Mouse (Mus musculus) CH12.LX (cell line): ENCODE results near the gene Pik3ca. TPM values are rescaled to one million over a fixed set of nuclear protein-coding genes. Genes with fewer than 3 reads are reported as not detected.

Experiments used
- DNase-seq: peaks from one replicate; pipeline ENCODE4 v3.0.0-alpha.2; 2013; ENCODE audit errors: extremely low read depth
- H3K27ac ChIP-seq: 2 replicates; pipeline ENCODE4 v1.5.1; 2012; ENCODE audit warnings: low read depth, mild to moderate bottlenecking, control low read depth, moderate library complexity; ENCODE audit not compliant: insufficient read depth
- H3K27me3 ChIP-seq: replicated peaks from 2 replicates; pipeline ENCODE3; 2012; ENCODE audit warnings: inconsistent platforms
- H3K36me3 ChIP-seq, 2 experiments: replicated peaks in 1 of 2; 2 replicates each; pipeline versions ENCODE3 to v1.6.1; 2012; ENCODE audit warnings: inconsistent platforms in 1 of 2, low read length in 1 of 2, mild to moderate bottlenecking in 1 of 2, mixed read lengths in 1 of 2, moderate library complexity in 1 of 2; ENCODE audit not compliant: control insufficient read depth in 1 of 2, insufficient read depth in 1 of 2
- H3K4me1 ChIP-seq, 2 experiments: 2 replicates each; pipeline ENCODE4 v1.6.1; 2012; ENCODE audit warnings: inconsistent platforms in 1 of 2, moderate library complexity in 1 of 2; ENCODE audit not compliant: insufficient read depth in 2 of 2, control insufficient read depth in 1 of 2
- H3K4me2 ChIP-seq: 2 replicates; pipeline ENCODE4 v1.6.1; 2012; ENCODE audit warnings: low read depth, mild to moderate bottlenecking, control low read depth; ENCODE audit not compliant: poor library complexity, insufficient read depth, severe bottlenecking
- H3K4me3 ChIP-seq, 3 experiments: fragments of 150-350 bp in 1 of 3; sonication (generic) in 1 of 3; replicated peaks in 1 of 3; 2 replicates each; pipeline versions ENCODE3 to v1.5.1; 2011 to 2012; ENCODE audit warnings: low read depth in 2 of 3, low read length in 2 of 3, mild to moderate bottlenecking in 2 of 3, moderate library complexity in 2 of 3, control low read depth in 1 of 3, improper control_type of control experiment in 1 of 3, inconsistent platforms in 1 of 3, mixed read lengths in 1 of 3; ENCODE audit not compliant: poor library complexity in 1 of 3
- H3K79me2 ChIP-seq: replicated peaks from 2 replicates; pipeline ENCODE4 v1.6.1; 2012; ENCODE audit warnings: mild to moderate bottlenecking, moderate library complexity; ENCODE audit not compliant: control insufficient read depth, poor library complexity, insufficient read depth, severe bottlenecking; ENCODE audit errors: extremely low read depth
- H3K9ac ChIP-seq: 2 replicates; pipeline ENCODE4 v1.6.1; 2012; ENCODE audit warnings: low read depth, mild to moderate bottlenecking, control low read depth, moderate library complexity; ENCODE audit not compliant: insufficient read depth
- H3K9me3 ChIP-seq: replicated peaks from 2 replicates; pipeline ENCODE3; 2012; ENCODE audit warnings: low read length, inconsistent platforms, mixed read lengths
- CHD1 ChIP-seq: IDR thresholded peaks from 2 replicates; pipeline ENCODE4 v1.6.1; 2012; ENCODE audit warnings: low read depth, low read length, improper control_type of control experiment, inconsistent platforms
- E2F4 ChIP-seq: IDR thresholded peaks from 2 replicates; pipeline ENCODE4 v1.6.1; 2011; ENCODE audit warnings: low read depth, low read length, improper control_type of control experiment; ENCODE audit not compliant: insufficient replicate concordance
- ELF1 ChIP-seq: IDR thresholded peaks from 2 replicates; pipeline ENCODE4 v1.6.1; 2014; ENCODE audit warnings: low read depth, mild to moderate bottlenecking, inconsistent platforms, low read length, improper control_type of control experiment
- EP300 ChIP-seq: IDR thresholded peaks from 2 replicates; pipeline ENCODE4 v1.6.1; 2011; ENCODE audit warnings: low read length, improper control_type of control experiment
- ETS1 ChIP-seq: conservative IDR thresholded peaks from 2 replicates; pipeline ENCODE4 v1.6.1; 2012; ENCODE audit warnings: low read depth, mild to moderate bottlenecking, inconsistent platforms, low read length, improper control_type of control experiment, moderate library complexity
- GABPA ChIP-seq: IDR thresholded peaks from 2 replicates; pipeline ENCODE4 v1.6.1; 2012; ENCODE audit warnings: low read depth, low read length, improper control_type of control experiment, inconsistent platforms; ENCODE audit not compliant: insufficient replicate concordance
- HCFC1 ChIP-seq: IDR thresholded peaks from 2 replicates; pipeline ENCODE4 v1.6.1; 2012; ENCODE audit warnings: low read depth, mild to moderate bottlenecking, inconsistent platforms, low read length, improper control_type of control experiment
- IRF4 ChIP-seq: IDR thresholded peaks from 2 replicates; pipeline ENCODE4 v1.6.1; 2014; ENCODE audit warnings: low read depth, mild to moderate bottlenecking, inconsistent platforms, low read length, improper control_type of control experiment
- JUN ChIP-seq: IDR thresholded peaks from 2 replicates; pipeline ENCODE4 v1.6.1; 2011; ENCODE audit warnings: low read depth, mild to moderate bottlenecking, low read length, improper control_type of control experiment, moderate library complexity; ENCODE audit not compliant: insufficient read depth
- JUND ChIP-seq: conservative IDR thresholded peaks from 2 replicates; pipeline ENCODE4 v1.6.1; 2011; ENCODE audit warnings: low read depth, low read length, improper control_type of control experiment
- KAT2A ChIP-seq: IDR thresholded peaks from 2 replicates; pipeline ENCODE4 v1.6.1; 2012; ENCODE audit warnings: low read length, improper control_type of control experiment, inconsistent platforms; ENCODE audit not compliant: insufficient replicate concordance
- MAX ChIP-seq: IDR thresholded peaks from 2 replicates; pipeline ENCODE4 v1.6.1; 2011; ENCODE audit warnings: low read length, improper control_type of control experiment
- MEF2A ChIP-seq: IDR thresholded peaks from 2 replicates; pipeline ENCODE4 v1.6.1; 2014; ENCODE audit warnings: low read depth, mild to moderate bottlenecking, inconsistent platforms, low read length, improper control_type of control experiment, borderline replicate concordance
- MYC ChIP-seq: IDR thresholded peaks from 2 replicates; pipeline ENCODE4 v1.6.1; 2011; ENCODE audit warnings: low read depth, mild to moderate bottlenecking, improper control_type of control experiment, low read length
- NELFE ChIP-seq: IDR thresholded peaks from 2 replicates; pipeline ENCODE4 v1.6.1; 2011; ENCODE audit warnings: low read depth, low read length, improper control_type of control experiment
- NRF1 ChIP-seq: IDR thresholded peaks from 2 replicates; pipeline ENCODE4 v1.6.1; 2014; ENCODE audit warnings: low read depth, mild to moderate bottlenecking, inconsistent platforms, low read length, improper control_type of control experiment, moderate library complexity
- POLR2A ChIP-seq: IDR thresholded peaks from 2 replicates; pipeline ENCODE4 v1.6.1; 2011; ENCODE audit warnings: low read depth, mild to moderate bottlenecking, improper control_type of control experiment, low read length
- RCOR1 ChIP-seq: conservative IDR thresholded peaks from 2 replicates; pipeline ENCODE4 v1.6.1; 2012; ENCODE audit warnings: low read depth, mild to moderate bottlenecking, inconsistent platforms, low read length, improper control_type of control experiment
- TCF12 ChIP-seq: IDR thresholded peaks from 2 replicates; pipeline ENCODE4 v1.6.1; 2014; ENCODE audit warnings: low read depth, mild to moderate bottlenecking, inconsistent platforms, low read length, improper control_type of control experiment
- USF2 ChIP-seq: conservative IDR thresholded peaks from 2 replicates; pipeline ENCODE4 v1.6.1; 2011; ENCODE audit warnings: low read depth, low read length, improper control_type of control experiment
- ZC3H11A ChIP-seq: IDR thresholded peaks from 2 replicates; pipeline ENCODE4 v1.6.1; 2012; ENCODE audit warnings: low read depth, mild to moderate bottlenecking, inconsistent platforms, low read length, improper control_type of control experiment
- ZKSCAN1 ChIP-seq: IDR thresholded peaks from 2 replicates; pipeline ENCODE4 v1.6.1; 2012; ENCODE audit warnings: low read depth, inconsistent platforms, low read length, improper control_type of control experiment, borderline replicate concordance
- ZMIZ1 ChIP-seq: IDR thresholded peaks from 2 replicates; pipeline ENCODE4 v1.6.1; 2012; ENCODE audit warnings: low read depth, mild to moderate bottlenecking, inconsistent platforms, low read length, improper control_type of control experiment
- ZNF384 ChIP-seq: IDR thresholded peaks from 2 replicates; pipeline ENCODE4 v1.6.1; 2012; ENCODE audit warnings: low read depth, low read length, improper control_type of control experiment, inconsistent platforms
- dilution Hi-C: fragments of 300-500 bp; cut with MboI; formaldehyde crosslinking; loops from 2 replicates; pipeline ENCODE4 v1.14.3; 2020; ENCODE audit warnings: low sequenced_read_pairs; ENCODE audit not compliant: extremely low pct_unique_long_range_greater_than_20kb, extremely low pct_ligation_motif_present
- in situ Hi-C: fragments of 300-500 bp; cut with MboI; formaldehyde crosslinking; loops from 3 replicates; pipeline ENCODE4 v1.14.3; 2019; ENCODE audit warnings: low sequenced_read_pairs, low pct_ligation_motif_present, low pct_unique_long_range_greater_than_20kb, mixed read lengths
- polyA plus RNA-seq: library from polyadenylated mRNA; unstranded; fragments of >175 nt; gene quantifications from 2 replicates; pipeline ENCODE4 v1.2.1, GENCODE M21; 2012; ENCODE audit warnings: low read depth; ENCODE audit not compliant: insufficient read length
- total RNA-seq, 2 experiments: library from RNA; depleted of rRNA; stranded (reverse); fragments of 300-350 nt in 1 of 2; fragments of >200 nt in 1 of 2; gene quantifications; 2 replicates each; pipeline ENCODE4 v1.2.3; 2012 to 2014

Pik3ca gene
- total and polyA plus RNA-seq, 3 experiments, result 19.1 to 26.5 (median 19.6) TPM

GRCm38 (mm10) chr3:32436101-32436500, 38.6 kb downstream of the Pik3ca start:
- peak overlapping the region; percentile 66 for H3K9ac ChIP-seq
- H3K36me3 ChIP-seq, result peaks cover 23 to 43% of the 10 kb centered on the region in 2 experiments
- dilution Hi-C loops, result no loop called here
- peak overlapping the region in 2 of 3 experiments; percentile 7 to 40 for H3K4me3 ChIP-seq
- peaks cover 3% of the 10 kb centered on the region for H3K79me2 ChIP-seq
- peak overlapping the region; percentile 86 for H3K27ac ChIP-seq
- H3K9me3 ChIP-seq, result no peaks in the 10 kb centered on the region
- in situ Hi-C loops, result no loop called here
- H3K4me2 ChIP-seq, result peak overlapping the region; percentile 62
- TF ChIP-seq ZMIZ1, result no peak
- 0 out of 2 replicates have a peak, but pooled peaks have one; percentile 35 for TF ChIP-seq IRF4
- no peak for TF ChIP-seq HCFC1
- H3K27me3 ChIP-seq, result no peaks in the 10 kb centered on the region
- no peak for DNase-seq
- H3K4me1 ChIP-seq, result peaks cover 15 to 59% of the 10 kb centered on the region in 2 experiments

- Histone ChIP-seq H3K27me3 (no peaks in the 10 kb centered on the region), H3K4me1 (peaks cover 16 to 64% of the 10 kb centered on the region in 2 experiments), H3K27ac (peak overlapping the region; percentile 90), H3K9ac (peak overlapping the region; percentile 85), H3K79me2 (peaks cover 3% of the 10 kb centered on the region; the same call in 1 of the 2 replicates), H3K4me2 (peak overlapping the region; percentile 72), H3K9me3 (no peaks in the 10 kb centered on the region), H3K36me3 (peaks cover 27 to 51% of the 10 kb centered on the region in 2 experiments), H3K4me3 (peak overlapping the region in 2 of 3 experiments; percentile 17 to 37)
- dilution Hi-C loops (no loop called here), in situ Hi-C loops (no loop called here)
- peak; percentile 18 for DNase-seq
- 0 out of 2 replicates have a peak, but pooled peaks have one; percentile 17 for TF ChIP-seq TCF12
- TF ChIP-seq RCOR1, result no peak
- TF ChIP-seq KAT2A, result no peak
- TF ChIP-seq POLR2A, result no peak
- TF ChIP-seq USF2, result no peak
- TF ChIP-seq EP300, result no peak
- no peak for TF ChIP-seq CHD1
- no peak for TF ChIP-seq ZNF384
Measured at GRCm38 (mm10) chr3:32437297-32437696, 39.8 kb downstream of the Pik3ca start.

GRCm38 (mm10) chr3:32437820-32438219, 40.3 kb downstream of the Pik3ca start:
- no peaks in the 10 kb centered on the region for H3K27me3 ChIP-seq
- dilution Hi-C loops, result no loop called here
- peak overlapping the region in 2 of 3 experiments; percentile 17 to 37 for H3K4me3 ChIP-seq
- peak overlapping the region; percentile 72 for H3K4me2 ChIP-seq
- H3K27ac ChIP-seq, result peak overlapping the region; percentile 90
- in situ Hi-C loops, result no loop called here
- peaks cover 16 to 63% of the 10 kb centered on the region in 2 experiments for H3K4me1 ChIP-seq
- no peaks in the 10 kb centered on the region for H3K9me3 ChIP-seq
- peaks cover 32 to 55% of the 10 kb centered on the region in 2 experiments for H3K36me3 ChIP-seq
- DNase-seq, result peak; percentile 84
- peak overlapping the region; percentile 85 for H3K9ac ChIP-seq
- H3K79me2 ChIP-seq, result peaks cover 3% of the 10 kb centered on the region; the same call in 1 of the 2 replicates
- TF ChIP-seq ETS1 (peak; percentile 91), TCF12 (peak; percentile 33; the same call in 1 of the 2 replicates), JUN (peak; percentile 68), MAX (peak; percentile 68), HCFC1 (peak; percentile 36; the same call in 1 of the 2 replicates), NRF1 (no peak), ELF1 (peak; percentile 80), EP300 (peak; percentile 86), ZC3H11A (no peak), ZKSCAN1 (no peak), E2F4 (no peak), NELFE (0 out of 2 replicates have a peak, but pooled peaks have one; percentile 43), POLR2A (peak; percentile 66), MYC (peak; percentile 86), MEF2A (peak; percentile 64; the same call in 1 of the 2 replicates), ZMIZ1 (no peak), JUND (peak; percentile 73), GABPA (no peak)
